Mouse (Mus musculus) erythroblast, embryonic 14.5 days (primary cell): Measurements from ENCODE around the gene Sat2.

Source experiments
- GATA1 ChIP-seq: IDR thresholded peaks from 2 replicates; pipeline ENCODE4 v1.6.1; 2012; ENCODE audit warnings: low read length, inconsistent platforms, mixed read lengths
- TAL1 ChIP-seq: IDR thresholded peaks from 3 replicates; pipeline ENCODE4 v1.6.1; 2012; ENCODE audit warnings: low read length, inconsistent platforms, mixed read lengths

GRCm38 (mm10) chr11:69632284-69633089 lies 10.7 kb downstream of the Sat2 start, which contains the start of gene Fxr2:
- TF ChIP-seq GATA1: no peak
- no peak for TF ChIP-seq TAL1
